Mouse (Mus musculus) lung, postnatal 0 days (tissue): ENCODE measurements around the gene Htr3a.

ENCODE experiments used
- CTCF ChIP-seq: IDR thresholded peaks from 2 replicates; pipeline ENCODE4 v1.5.1; 2016; ENCODE audit warnings: antibody characterized with exemption, mild to moderate bottlenecking
- EP300 ChIP-seq: IDR thresholded peaks from 2 replicates; pipeline ENCODE4 v1.6.1; 2016; ENCODE audit warnings: antibody characterized with exemption, mild to moderate bottlenecking, control low read depth

- TF ChIP-seq CTCF (no peak), EP300 (no peak)
Measured at GRCm38 (mm10) chr9:48872896-48873295, 38.0 kb downstream of the Htr3a start.
